Mouse (Mus musculus) G1E (cell line): ENCODE data around the gene Trak1. TPM values are rescaled to one million over a fixed set of nuclear protein-coding genes. Genes with fewer than 3 reads are reported as not detected.

Experiments used
- ATAC-seq: 2 replicates; pipeline ENCODE4 v1.8.0; 2016; ENCODE audit warnings: mild to moderate bottlenecking; ENCODE audit not compliant: insufficient number of reproducible peaks, poor library complexity, low FRiP score, severe bottlenecking; ENCODE audit errors: extremely low read depth
- DNase-seq: peaks from one replicate; pipeline ENCODE4 v3.0.0; 2012; ENCODE audit warnings: low spot score
- H3K27me3 ChIP-seq: 2 replicates; pipeline ENCODE4 v1.6.1; 2012; ENCODE audit warnings: mild to moderate bottlenecking, low read length, inconsistent platforms; ENCODE audit not compliant: insufficient read depth
- H3K36me3 ChIP-seq: replicated peaks from 2 replicates; pipeline ENCODE3; 2012; ENCODE audit warnings: mild to moderate bottlenecking, inconsistent platforms
- H3K4me1 ChIP-seq: 2 replicates; pipeline ENCODE4 v1.6.1; 2012; ENCODE audit warnings: low read depth, low read length, inconsistent platforms, mixed read lengths; ENCODE audit not compliant: insufficient read depth
- H3K4me3 ChIP-seq: 2 replicates; pipeline ENCODE4 v1.5.1; 2012; ENCODE audit warnings: low read depth, mild to moderate bottlenecking, inconsistent platforms, low read length, moderate library complexity, mixed read lengths
- H3K9me3 ChIP-seq: replicated peaks from 2 replicates; pipeline ENCODE4 v1.6.1; 2012; ENCODE audit warnings: inconsistent platforms
- CTCF ChIP-seq: IDR thresholded peaks from 2 replicates; pipeline ENCODE4 v1.5.1; 2012; ENCODE audit warnings: low read depth, low read length, inconsistent platforms, mixed read lengths
- GATA1 ChIP-seq: IDR thresholded peaks from 2 replicates; pipeline ENCODE4 v1.6.1; 2012; ENCODE audit warnings: borderline replicate concordance, low read length, inconsistent platforms, mixed read lengths
- GATA2 ChIP-seq: IDR thresholded peaks from 2 replicates; pipeline ENCODE4 v1.6.1; 2012; ENCODE audit warnings: low read depth, low read length, inconsistent platforms, borderline replicate concordance
- POLR2AphosphoS5 ChIP-seq: IDR thresholded peaks from 2 replicates; pipeline ENCODE4 v1.6.1; 2012; ENCODE audit warnings: low read depth, low read length, inconsistent platforms; ENCODE audit not compliant: insufficient replicate concordance
- TAL1 ChIP-seq: conservative IDR thresholded peaks from 2 replicates; pipeline ENCODE4 v1.6.1; 2012; ENCODE audit warnings: low read depth, low read length, inconsistent platforms, mixed read lengths
- polyA plus RNA-seq: library from polyadenylated mRNA; stranded (reverse); fragments of >175 nt; gene quantifications from 2 replicates; pipeline ENCODE4 v1.2.3, GENCODE M21; 2012
- total RNA-seq, 2 experiments: library from RNA; stranded (forward) in 1 of 2; stranded (reverse) in 1 of 2; fragments of 200-1000 nt in 1 of 2; fragments of >200 nt in 1 of 2; fragmentation: Nextera tagmentation in 1 of 2; gene quantifications; 2 replicates each; pipeline ENCODE4 v1.2.3; 2014 to 2017

Gene Trak1
- total RNA-seq (2014; fragmentation: Nextera tagmentation) (35.3 and 35.7 TPM in 2 replicates), total RNA-seq (2017) (13.6 and 14.6 TPM in 2 replicates), polyA plus RNA-seq (20.2 and 21.3 TPM in 2 replicates)

- Histone ChIP-seq H3K4me1 (peaks cover 34% of the 10 kb centered on the region), H3K36me3 (peaks cover 32% of the 10 kb centered on the region), H3K27me3 (peaks cover 36% of the 10 kb centered on the region), H3K9me3 (no peaks in the 10 kb centered on the region), H3K4me3 (peak within 1 kb of the TSS; percentile 79)
- TF ChIP-seq TAL1, result no peak
- no peak for TF ChIP-seq GATA1
- TF ChIP-seq CTCF, result no peak
- TF ChIP-seq POLR2AphosphoS5, result no peak
- no peak for TF ChIP-seq GATA2
- DNase-seq, result peak; percentile 75
- peak; percentile 31; the same call in 1 of the 2 replicates for ATAC-seq
Observed at GRCm38 (mm10) chr9:121297171-121298064, at the start of gene Trak1. Gene Trak1, plus strand, starts transcription at chr9:121297502.

GRCm38 (mm10) chr9:121247956-121248775 is 49.1 kb upstream of the Trak1 start:
- DNase-seq (peak; percentile 50), ATAC-seq (no peak)
- TF ChIP-seq POLR2AphosphoS5, result no peak
- TF ChIP-seq GATA1, result no peak
- no peak for TF ChIP-seq GATA2
- no peak for TF ChIP-seq TAL1
- no peak for TF ChIP-seq CTCF
- no peaks in the 10 kb centered on the region; the same call in 1 of the 2 replicates for H3K4me1 ChIP-seq
- H3K4me3 ChIP-seq, result no peak overlapping the region
- peaks cover 17% of the 10 kb centered on the region for H3K27me3 ChIP-seq
- H3K9me3 ChIP-seq, result no peaks in the 10 kb centered on the region
- H3K36me3 ChIP-seq, result no peaks in the 10 kb centered on the region

DNA sequence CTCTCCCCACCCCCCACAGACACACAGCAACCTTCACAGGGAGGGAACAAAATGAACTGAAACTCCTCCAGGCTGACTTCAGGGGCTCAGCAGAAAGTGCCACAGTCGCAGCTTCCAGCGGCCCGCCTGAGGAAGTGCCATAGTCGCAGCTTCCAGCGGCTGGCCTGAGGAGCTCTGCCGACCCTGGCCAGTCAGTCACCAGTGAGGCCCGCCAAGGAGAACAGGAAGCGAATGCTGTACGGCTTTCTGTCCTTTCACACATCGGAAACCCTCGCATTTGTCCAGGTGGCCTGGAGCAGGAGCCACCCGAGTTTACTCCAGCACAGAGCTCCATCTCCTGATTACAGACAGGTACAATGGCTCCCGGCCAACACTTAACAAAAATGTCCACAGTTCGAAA is 47.5 kb upstream of the Trak1 start:
- no peaks in the 10 kb centered on the region for H3K36me3 ChIP-seq
- no peak overlapping the region for H3K4me3 ChIP-seq
- ATAC-seq, result no peak
- no peaks in the 10 kb centered on the region; the same call in 1 of the 2 replicates for H3K4me1 ChIP-seq
- no peak for DNase-seq
- no peaks in the 10 kb centered on the region for H3K9me3 ChIP-seq
- peaks cover 16% of the 10 kb centered on the region for H3K27me3 ChIP-seq
- TF ChIP-seq CTCF, result no peak
- no peak for TF ChIP-seq POLR2AphosphoS5
- TF ChIP-seq TAL1, result no peak
- no peak for TF ChIP-seq GATA2
- no peak for TF ChIP-seq GATA1

DNA sequence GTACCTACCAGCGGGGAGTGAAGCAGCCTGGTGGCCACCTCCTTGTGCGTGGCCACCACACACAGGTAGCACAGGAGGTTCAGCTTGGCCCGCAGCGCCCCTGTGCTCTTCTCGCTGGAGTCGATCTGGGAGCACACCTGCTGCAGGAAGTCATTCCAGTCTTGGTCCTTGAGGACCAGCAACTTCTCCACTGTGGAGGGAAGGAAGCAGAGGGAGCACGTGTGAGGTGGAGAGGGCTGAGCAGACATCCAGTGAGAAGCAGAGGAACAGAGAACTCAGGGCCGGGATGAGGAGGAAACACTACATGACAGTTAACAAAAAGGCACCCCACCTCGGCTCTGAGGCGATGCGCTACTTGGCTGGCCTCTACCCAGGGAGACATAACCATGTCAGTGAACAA is 46.4 kb upstream of the Trak1 start:
- ATAC-seq, result no peak
- Histone ChIP-seq H3K9me3 (no peaks in the 10 kb centered on the region), H3K4me3 (no peak overlapping the region), H3K27me3 (peaks cover 18% of the 10 kb centered on the region), H3K4me1 (no peaks in the 10 kb centered on the region; the same call in 1 of the 2 replicates), H3K36me3 (no peaks in the 10 kb centered on the region)
- TF ChIP-seq POLR2AphosphoS5, result no peak
- no peak for TF ChIP-seq TAL1
- no peak for TF ChIP-seq GATA2
- TF ChIP-seq CTCF, result no peak
- TF ChIP-seq GATA1, result no peak
- DNase-seq, result no peak

DNA sequence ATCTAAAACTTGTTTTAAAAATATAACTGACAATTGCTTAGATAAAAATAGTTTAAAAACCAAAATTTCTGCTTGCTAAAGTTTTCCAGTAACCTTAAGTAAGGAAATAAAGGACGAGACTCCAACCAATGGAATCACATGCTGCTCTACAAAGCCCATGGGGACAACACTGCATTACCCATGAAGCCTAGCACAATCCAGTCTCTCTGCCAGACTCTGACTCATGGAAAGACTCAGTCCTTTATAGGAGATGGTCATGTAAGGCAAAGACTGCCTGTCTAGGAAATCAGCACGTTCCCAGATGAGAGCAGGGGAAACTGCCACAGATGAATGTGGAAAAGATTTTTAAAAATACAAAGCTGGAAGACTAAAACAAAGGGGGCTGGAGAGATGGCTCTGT is 43.3 kb upstream of the Trak1 start:
- ATAC-seq, result no peak
- no peaks in the 10 kb centered on the region; the same call in 1 of the 2 replicates for H3K4me1 ChIP-seq
- H3K9me3 ChIP-seq, result no peaks in the 10 kb centered on the region
- H3K36me3 ChIP-seq, result no peaks in the 10 kb centered on the region
- TF ChIP-seq POLR2AphosphoS5, result no peak
- no peak for TF ChIP-seq GATA2
- no peak for TF ChIP-seq TAL1
- no peak for DNase-seq
- H3K4me3 ChIP-seq, result no peak overlapping the region
- peaks cover 17% of the 10 kb centered on the region for H3K27me3 ChIP-seq
